Mouse (Mus musculus) lung, postnatal 36 days (tissue): ENCODE results near the gene Upp2.
A peak's percentile ranks its signal among the peaks of the same experiment; 100 is the strongest.

Experiments
- DNase-seq: peaks from one replicate; pipeline ENCODE4 v3.0.0; 2022; ENCODE audit warnings: mixed read lengths

The Upp2 gene

DNA sequence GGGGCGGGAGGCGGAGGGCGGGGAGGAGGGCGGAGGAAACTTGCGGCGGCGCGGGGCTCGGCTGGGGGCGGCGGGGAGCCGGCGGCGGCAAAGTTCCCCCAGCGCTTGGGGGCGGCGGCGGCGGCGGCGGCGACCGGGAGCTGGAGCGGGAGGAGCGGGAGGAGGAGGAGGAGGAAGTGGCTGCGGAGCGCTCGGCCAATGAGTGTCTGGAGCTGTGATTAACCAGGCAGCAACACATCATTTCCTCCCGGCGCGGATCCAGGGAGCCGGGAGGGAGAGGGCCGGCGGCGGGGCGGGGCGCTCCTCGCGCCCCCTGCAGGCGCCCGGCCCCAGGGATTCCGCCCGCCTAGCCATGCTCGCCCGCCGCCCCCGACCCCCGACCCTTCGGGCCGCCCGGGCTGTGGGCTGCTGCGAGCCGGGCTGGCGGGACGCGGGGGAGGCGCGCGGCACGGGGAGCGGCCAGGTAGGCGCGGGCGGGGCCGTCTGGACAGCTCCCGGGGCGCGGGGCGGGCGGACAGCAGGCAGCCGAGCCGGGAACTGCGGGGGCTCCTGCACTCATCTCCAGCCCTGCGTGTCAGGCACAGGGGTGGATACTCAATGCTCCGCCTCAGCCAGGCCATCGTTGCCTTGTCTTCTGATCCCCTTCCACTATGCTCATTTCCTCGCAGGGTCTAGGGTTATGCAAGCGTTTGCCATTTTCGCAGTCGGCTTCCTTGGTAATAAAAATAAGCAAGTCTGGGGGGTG is at the start of gene Upp2, which contains the start of gene Acvr1:
Gene Upp2 (plus strand): TSS at position 233 of the 745 bp plus-strand sequence.
Gene Acvr1 (minus strand): TSS at position 92 of the 745 bp plus-strand sequence.
- peak; percentile 94 for DNase-seq

DNA sequence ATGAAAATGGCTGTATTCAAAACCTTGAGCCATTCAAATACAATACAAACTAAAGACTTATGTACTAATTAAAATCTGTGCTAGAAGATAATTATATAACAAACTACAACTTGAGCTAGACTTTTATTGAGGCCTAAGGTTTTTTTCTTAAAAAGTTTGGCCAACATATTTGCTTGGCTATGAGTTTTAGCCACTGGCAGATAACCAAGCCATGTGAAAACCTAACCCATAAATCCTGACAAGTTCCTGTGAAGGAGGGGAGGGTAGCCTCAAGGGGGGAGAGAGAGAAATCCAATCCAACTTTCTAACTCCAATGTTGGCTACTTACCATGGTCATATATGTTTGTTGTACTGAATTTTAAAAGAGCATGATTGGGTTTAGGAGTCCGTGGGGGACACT is 48.6 kb upstream of the Upp2 start:
- no peak for DNase-seq

GRCm38 (mm10) chr2:58520727-58521126 is 46.4 kb upstream of the Upp2 start:
- no peak for DNase-seq

- DNase-seq, result peak; percentile 30
These were observed 45.5 kb upstream of the Upp2 start for GRCm38 (mm10) chr2:58521621-58522020.

- DNase-seq, result no peak
These were observed 44.0 kb upstream of the Upp2 start for GRCm38 (mm10) chr2:58523097-58523496.

GRCm38 (mm10) chr2:58523894-58524293 is 43.2 kb upstream of the Upp2 start:
- no peak for DNase-seq

DNA sequence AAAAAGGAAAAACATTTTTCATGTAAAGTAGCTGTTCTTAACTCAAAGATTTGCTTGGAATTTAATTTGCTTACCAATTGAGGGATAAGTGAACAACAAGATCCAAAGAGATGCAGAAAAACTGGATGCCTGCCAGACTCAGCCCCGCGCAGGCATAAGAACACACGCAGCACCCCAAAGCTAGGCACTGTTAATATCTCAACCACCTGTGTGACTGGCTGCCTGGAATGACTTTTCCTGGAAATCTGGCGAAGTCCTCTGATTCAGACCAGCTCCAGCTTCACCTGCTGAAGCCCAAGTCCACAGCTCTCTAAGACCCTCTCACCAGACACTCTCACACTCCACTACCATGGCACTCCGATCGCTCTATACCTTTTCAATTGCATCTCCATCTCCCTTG is 42.7 kb upstream of the Upp2 start:
- no peak for DNase-seq

GRCm38 (mm10) chr2:58527786-58528185 is 39.3 kb upstream of the Upp2 start:
- DNase-seq, result no peak

DNA sequence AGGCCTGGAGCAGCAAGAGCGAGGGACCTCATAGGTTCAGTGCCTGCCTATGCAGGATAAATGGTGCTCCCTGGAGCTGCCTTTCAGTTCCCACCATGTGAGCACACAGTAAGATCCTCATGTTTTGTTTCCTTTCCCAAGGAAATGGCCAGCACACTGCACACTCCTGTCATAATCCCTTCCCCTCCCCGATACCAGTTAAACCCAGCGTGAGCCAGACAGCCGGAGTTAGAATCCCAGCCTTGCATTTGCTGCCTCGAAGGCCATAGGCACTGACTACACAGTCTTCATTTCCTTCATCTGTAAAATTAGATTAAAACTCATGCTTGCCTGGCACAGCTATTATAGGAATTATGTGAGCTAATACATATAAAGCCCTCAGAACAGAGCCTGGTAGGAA is 37.7 kb upstream of the Upp2 start:
- no peak for DNase-seq

- no peak for DNase-seq
These were observed 37.1 kb upstream of the Upp2 start for GRCm38 (mm10) chr2:58529860-58530440.

DNA sequence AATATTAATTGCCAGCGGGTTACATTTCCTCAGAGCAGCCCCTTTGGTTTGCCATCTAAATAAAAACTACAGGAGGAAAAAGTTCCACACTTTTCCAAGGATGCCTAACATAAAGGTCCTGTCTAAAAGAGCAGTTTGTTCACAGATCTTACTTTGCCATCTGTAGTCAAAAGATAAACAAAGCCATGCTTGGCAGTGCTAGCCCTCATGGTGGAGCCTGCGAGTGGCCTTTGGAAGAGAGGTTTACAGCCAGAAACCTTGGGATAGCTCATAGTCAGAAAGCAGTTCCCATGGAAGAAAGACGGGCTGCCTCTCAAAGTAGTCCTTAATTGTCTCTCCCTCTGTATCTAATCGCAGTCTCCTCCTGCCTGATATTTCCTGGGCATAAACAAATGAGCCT is 36.6 kb upstream of the Upp2 start:
- no peak for DNase-seq

DNA sequence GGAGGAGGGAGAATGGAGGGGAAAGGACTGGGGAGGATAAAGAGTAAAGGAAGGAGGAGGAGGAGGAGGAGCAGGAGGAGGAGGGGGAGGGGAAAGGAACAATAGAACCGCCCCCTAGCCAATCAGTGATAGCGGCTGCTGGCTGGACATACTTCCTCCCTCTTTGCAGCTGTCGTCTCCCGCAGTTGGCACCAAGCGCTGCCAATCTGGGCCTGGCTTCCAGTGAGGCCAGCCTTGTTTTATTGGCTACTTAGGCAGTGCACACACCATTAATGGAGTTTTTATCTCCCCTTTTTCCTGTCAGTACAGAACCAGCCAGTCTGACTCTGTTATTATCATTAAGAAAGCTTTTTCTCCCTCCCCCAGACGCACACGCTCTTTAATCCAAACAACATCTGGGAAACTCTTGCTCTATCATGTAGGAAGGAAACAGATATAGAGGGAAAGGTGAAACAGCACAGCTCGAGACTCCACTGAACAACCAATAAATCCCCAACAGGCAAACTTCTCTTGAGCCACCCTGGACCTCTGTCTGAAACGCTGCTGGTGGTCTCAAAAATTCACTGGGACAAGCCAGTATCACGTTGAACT is 34.7 kb upstream of the Upp2 start:
- DNase-seq, result peak; percentile 88

DNA sequence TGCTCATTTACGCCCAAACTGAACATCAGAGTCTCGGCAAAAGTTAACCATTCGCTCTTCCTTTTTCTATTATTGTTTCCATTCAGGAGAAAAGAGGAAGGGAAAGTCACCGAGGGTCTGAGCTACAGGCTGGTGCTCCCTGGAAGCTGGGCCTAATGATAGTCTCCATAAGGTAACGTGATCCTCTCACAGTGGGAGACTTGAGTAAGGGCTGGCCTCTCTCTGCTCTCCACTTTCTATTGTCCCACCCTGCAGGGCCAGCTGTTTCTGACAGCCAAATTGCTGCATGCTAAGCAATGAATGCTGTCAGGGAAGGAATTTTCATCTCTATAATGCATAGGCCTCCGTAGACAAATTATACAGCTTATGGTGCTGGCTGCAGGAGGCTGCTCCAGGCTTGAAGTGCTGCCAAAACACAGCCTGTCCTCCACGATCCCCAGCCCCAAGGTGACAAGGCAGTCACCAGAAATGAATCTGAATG is 33.5 kb upstream of the Upp2 start:
- no peak for DNase-seq

DNA sequence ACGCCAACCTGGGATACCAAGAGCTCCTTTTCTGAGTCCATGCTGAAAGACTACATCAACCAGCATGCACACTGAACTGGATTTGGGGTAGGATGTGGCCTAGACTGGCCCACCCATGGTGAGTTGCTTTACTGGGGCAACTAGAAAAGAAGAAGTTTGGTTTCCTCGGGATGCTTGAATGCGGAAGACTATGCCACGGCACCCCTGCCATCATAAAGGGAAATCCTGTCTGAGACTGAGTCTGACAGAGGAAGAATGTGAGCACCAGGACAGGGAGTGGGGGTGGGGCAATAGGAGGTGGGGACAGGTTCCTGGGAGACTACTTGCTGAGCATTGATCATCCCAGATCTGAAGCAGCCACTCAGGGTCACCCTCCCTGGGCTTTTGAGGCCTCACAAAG is 32.7 kb upstream of the Upp2 start:
- peak; percentile 10 for DNase-seq

DNA sequence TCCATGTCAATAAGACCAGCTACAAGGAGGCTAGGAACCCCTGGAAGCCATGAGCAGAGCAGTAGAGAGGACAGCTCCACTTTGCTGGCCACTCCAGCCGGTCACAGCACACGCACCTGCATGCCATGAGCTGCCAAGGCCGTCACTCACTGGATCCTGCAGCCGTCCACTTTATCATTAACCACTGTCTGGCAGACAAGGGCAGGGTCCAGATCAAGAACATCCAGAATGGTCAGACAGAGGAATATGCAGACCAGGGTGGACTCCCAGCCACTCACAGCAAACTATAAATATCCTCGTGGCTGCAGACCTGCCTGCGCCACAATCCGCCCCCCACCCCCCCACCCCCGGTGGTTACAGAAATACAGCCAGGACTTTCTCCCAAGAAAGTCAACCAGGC is 31.9 kb upstream of the Upp2 start:
- DNase-seq, result no peak

DNA sequence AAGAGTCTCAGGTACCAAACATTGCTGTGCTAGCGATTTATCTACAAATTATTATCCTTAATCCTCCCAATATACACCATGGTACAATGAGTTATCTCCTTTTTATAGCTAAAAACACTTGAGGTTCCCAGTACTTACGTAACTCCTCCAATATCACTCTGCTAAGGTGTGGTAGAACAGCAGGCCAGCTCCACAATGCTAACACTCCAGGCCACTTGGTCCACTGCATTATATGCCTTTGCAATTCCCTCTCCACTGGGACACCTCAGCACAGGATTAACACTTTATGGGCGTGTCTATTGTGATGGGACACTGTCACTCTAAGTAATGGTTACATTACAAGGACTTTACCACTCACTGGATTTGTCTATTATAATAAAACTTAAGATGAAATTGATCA is 30.3 kb upstream of the Upp2 start:
- DNase-seq, result peak; percentile 76

- DNase-seq, result no peak
These were observed 28.9 kb upstream of the Upp2 start for GRCm38 (mm10) chr2:58538196-58538595.

DNA sequence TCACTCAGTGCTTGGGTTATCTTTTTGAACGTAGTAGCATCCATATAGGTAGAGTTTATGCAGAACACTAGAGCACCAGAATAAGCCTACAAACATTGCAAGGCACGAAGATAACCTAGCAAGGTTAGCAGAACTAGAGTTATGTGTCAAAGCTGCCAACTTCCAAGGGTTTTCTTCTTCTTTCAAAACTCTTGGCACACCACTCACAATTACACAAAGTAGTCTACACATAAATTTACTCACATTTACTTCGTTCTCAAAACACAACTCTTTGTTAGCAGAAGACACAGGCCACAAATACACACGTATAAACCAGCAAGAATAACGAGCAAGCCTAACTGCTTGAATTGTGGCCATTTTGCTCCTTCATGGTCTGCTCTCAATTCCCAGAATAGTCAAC is 23.8 kb upstream of the Upp2 start:
- DNase-seq, result no peak

DNA sequence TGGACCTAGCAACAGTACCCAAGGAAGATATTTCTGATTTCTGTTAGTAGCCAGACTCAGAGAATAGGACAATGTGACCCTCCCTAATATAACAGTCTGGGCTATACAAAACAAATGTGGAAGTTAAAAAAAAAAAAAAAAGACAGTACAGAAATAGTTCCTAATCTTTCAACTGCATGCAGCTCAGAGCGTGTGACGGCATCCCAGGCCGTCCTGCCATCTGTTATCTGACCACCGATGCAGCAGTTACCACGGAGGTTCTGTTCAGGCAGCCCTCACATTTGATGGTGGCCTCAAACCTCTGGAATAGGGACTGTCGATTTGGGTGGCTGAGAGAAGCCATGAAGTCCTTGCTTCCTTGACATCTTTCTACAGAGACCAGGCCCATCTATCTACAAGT is 22.7 kb upstream of the Upp2 start:
- no peak for DNase-seq

- DNase-seq, result no peak
These were observed 20.8 kb upstream of the Upp2 start for GRCm38 (mm10) chr2:58546264-58546663.

DNA sequence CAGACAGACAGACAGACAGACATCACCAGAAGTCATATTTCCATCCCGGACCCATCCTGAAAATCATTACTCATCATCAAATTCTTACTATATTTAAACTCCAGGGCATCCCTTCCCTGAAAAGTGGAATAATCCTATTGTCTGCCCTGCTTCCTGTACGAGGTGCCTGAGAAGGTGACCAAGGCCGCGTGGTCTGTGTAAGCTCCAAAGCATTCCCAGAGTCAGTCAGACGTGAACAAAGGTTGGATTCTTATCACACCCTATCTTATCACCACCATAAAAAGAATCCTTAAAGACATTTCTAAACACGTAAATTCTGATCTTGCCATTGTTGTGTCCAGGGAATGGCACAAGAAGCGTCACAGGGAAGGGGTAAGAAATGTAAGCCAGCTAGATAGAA is 18.2 kb upstream of the Upp2 start:
- DNase-seq, result no peak

DNA sequence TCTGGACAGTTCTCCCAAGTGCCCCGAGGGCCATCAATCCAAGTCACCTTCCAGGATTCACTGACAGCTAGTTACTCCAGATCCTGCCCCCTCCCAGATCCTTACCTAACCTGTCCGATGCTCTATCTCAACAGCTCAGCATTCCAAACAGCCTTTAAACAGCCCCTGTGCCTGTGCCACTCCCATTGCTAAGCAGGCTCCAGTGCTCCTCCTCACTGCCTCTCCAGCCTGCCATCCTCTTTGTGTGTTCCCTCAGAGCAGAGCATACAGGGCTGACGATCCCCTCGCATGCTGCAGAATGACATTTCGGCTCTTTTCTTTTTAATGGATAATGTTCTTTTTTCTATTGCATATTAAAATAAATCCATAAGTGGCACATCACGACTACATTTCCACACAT is 17.1 kb upstream of the Upp2 start:
- DNase-seq, result no peak

DNA sequence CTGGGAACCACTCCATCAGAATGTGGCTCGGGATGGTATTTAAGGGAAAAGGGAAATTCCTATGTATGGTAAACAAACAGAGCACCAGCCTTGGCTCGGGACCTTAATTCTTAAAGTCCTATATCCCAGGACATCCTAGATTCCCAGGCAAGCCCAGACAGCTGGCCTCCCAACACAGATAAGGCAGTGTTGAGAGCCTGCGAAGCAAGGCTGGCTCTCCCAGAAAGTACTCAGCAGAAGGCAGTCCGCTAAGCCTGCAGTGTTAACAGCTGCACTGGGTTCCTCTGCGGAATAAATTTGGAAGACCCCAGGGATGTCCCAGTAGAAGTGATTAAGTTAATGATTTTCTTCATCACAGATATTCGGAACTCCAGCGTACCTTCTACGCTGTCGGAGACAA is 16.6 kb upstream of the Upp2 start:
- DNase-seq, result no peak

- no peak for DNase-seq
These were observed 15.2 kb upstream of the Upp2 start for GRCm38 (mm10) chr2:58551866-58552265.
